Mouse (Mus musculus) heart, postnatal 0 days (tissue): ENCODE results near the gene Fstl1.

ENCODE experiments used
- CTCF ChIP-seq: IDR thresholded peaks from 2 replicates; pipeline ENCODE4 v1.5.1; 2016; ENCODE audit warnings: antibody characterized with exemption, control low read depth, low read depth
- EP300 ChIP-seq: IDR thresholded peaks from 2 replicates; pipeline ENCODE4 v1.6.1; 2016; ENCODE audit warnings: antibody characterized with exemption, low read depth

GRCm38 (mm10) chr16:37740076-37740475 lies 36.6 kb upstream of the Fstl1 start:
- TF ChIP-seq CTCF (no peak), EP300 (no peak)
